Mouse (Mus musculus): ENCODE data around the gene Scarf2.

Scarf2 gene

DNA sequence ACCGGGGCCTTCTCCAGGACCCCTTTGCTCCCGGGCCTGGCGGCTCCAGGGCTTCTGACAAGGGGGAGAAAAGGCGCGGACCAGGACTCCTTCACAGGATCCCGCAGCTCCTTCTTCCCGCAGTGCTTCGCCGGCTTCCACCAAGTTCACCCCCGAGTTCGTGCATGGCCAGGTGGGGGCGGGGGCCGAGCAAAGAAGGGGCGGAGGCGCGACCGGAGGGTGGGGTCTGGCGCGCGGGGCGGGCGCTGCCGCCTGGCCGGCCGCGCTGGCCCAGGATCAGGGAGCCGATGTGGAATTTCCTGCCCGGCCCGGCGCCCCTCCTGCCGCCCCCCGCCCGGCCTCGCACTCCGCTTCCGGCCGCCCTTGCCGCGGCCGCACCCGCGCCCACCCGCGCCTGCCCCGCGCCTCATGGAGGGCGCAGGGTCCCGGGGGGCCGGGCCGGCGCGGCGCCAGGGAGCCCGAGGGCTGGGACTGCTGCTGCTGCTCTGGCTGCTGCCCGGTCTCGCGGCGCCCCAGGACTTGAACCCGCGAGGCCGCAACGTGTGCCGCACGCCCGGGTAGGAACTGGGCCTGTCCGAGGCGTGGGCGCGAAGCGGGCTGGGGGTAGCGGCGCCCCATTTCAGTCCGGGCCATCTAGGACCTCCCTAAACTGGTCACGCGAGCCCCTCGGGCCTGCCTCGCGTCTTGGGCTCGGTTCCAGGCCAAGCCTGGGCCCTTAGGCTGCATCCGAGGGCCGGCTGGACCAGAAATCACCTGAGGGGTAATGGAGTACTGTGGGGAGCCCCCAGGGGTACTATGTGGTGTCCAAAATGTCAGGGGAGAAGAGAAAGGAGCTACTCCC is at the start of gene Scarf2:
Scarf2 (plus strand) TSS at position 312 of the 841 bp plus-strand sequence.
- in situ Hi-C loops (cut with MboI, MseI), result no loop called here

GRCm38 (mm10) chr16:17753001-17753400 is 44.1 kb upstream of the Scarf2 start:
- in situ Hi-C loops (cut with MboI, MseI), result no loop called here

DNA sequence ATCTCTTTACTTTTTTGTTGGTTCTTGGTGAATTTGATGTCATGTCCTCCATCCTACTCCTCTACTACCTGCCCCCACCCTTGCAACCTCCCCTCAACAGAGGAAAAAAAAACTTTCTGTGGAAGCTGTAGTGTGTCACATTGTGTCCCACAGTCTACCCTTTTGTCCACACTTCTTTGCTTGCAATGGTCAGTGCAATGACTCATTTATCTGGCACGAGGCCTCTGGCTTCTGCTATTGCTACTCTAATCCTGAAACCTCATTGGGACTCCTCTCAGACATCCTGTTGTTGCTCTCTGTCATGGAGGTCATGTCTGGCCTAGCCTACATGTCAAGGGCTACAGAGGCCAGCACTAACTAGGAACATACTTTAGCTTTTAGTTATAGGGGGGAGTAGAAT is 43.4 kb upstream of the Scarf2 start:
- in situ Hi-C loops (cut with MboI, MseI), result no loop called here

- in situ Hi-C loops (cut with MboI, MseI), result no loop called here
Observed at GRCm38 (mm10) chr16:17757756-17758155, 39.3 kb upstream of the Scarf2 start.

- in situ Hi-C loops (cut with MboI, MseI), result no loop called here
Observed at GRCm38 (mm10) chr16:17758902-17759301, 38.2 kb upstream of the Scarf2 start.

DNA sequence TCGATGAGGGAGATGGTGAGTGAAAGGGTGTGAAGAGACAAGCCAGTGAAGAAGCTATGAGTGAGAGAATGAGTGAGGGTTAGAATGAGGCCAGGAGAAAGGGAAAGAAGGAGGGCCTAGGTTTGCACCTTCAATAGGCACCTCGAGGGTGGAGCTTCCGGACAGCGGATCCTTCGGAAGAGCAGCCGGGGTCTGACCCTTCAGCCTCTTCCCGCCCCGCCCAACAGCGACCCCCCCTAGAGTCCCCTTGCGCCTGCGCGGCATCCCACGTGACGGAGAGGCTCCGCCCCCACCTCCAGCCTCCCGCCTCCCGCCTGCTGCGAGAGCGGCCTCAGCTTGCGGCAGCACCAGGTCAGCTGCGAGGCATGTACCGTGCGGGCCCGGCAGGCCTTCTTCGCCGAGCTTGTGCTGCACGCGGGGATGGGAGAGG is 37.7 kb upstream of the Scarf2 start, which contains the start of gene Klhl22:
Klhl22 (plus strand) TSS at position 275 of the 430 bp plus-strand sequence.
- in situ Hi-C loops (cut with MboI, MseI), result no loop called here

GRCm38 (mm10) chr16:17759813-17760321 is 37.2 kb upstream of the Scarf2 start:
- in situ Hi-C loops (cut with MboI, MseI), result loop anchor here (10.0 kb wide), 1 partner anchor 525 kb away; the partner anchor contains the start of gene Hic2

- in situ Hi-C loops (cut with MboI, MseI), result loop anchor here (10.0 kb wide), 1 partner anchor 526 kb away; the partner anchor contains the start of gene Hic2
Observed at GRCm38 (mm10) chr16:17760657-17761056, 36.4 kb upstream of the Scarf2 start.

GRCm38 (mm10) chr16:17761074-17761473 is 36.0 kb upstream of the Scarf2 start:
- in situ Hi-C loops (cut with MboI, MseI), result loop anchor here (10.0 kb wide), 1 partner anchor 526 kb away; the partner anchor contains the start of gene Hic2

DNA sequence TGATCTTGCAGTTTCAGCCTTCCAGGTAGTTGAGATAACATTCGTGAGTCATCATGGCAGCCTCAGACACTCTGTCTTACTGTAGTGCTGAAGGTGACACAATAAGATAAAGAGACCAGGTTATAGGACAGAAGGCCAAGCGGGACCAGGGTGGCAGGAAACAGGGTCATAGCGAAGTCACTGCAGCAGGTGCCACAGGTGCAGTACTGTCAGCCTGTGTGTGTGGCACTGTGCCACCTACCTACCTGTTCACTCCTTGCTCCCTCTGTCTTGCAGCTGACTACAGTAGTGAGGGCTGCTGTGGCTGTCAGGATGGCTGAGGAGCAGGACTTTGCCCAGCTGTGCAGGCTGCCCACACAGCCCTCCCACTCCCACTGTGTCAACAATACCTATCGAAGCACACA is 33.0 kb upstream of the Scarf2 start:
- in situ Hi-C loops (cut with MboI, MseI), result loop anchor here (10.0 kb wide), 1 partner anchor 529 kb away; the partner anchor contains the start of gene Hic2

GRCm38 (mm10) chr16:17768834-17769233 is 28.2 kb upstream of the Scarf2 start:
- in situ Hi-C loops (cut with MboI, MseI), result loop anchor here (10.0 kb wide), 1 partner anchor 534 kb away; the partner anchor contains the start of gene Hic2

DNA sequence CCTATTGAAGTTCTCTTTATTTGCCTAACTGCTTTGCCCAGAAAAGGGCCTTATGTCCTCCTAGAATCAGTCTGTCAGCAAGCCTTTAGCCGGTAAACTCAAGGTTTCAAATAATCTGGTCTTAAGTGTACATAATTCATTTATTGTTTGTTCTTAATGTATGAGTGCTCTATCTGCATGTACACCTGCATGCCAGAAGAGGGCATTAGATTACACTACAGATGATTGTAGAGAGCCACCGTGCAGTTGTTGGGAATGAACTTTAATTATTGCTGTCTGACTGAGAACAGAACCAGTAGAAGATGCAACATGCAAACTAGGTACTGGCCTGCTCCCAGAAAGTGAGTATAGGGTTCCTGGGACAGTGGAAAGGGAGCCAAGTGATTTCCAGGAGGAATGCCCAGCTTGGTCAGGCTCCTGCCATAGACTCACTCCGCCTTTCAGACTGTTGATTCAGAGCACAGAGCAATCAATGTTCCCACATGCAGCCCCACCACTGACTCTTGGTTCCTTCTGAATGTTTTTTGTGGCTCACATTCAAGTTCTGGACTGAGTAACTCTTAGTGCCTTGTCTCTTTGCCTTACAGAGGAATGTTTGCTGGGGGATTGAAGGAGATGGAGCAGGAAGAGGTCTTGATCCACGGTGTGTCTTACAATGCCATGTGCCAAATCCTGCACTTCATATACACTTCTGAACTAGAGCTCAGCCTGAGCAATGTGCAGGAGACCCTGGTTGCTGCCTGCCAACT is 25.8 kb upstream of the Scarf2 start:
- in situ Hi-C loops (cut with MboI, MseI), result no loop called here

DNA sequence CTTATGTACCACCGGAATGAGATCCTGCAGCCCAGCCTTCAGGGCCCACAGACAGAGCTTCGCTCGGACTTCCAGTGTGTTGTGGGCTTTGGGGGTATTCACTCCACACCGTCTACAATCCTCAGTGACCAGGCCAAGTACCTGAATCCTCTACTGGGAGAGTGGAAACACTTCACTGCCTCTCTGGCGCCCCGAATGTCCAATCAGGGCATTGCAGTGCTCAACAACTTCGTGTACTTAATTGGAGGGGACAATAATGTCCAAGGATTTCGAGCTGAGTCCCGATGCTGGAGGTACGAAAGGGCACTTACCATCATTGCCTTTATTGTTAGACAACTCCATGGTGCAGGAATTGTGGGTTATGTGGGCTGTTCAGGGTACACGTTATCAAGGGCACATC is 20.3 kb upstream of the Scarf2 start:
- in situ Hi-C loops (cut with MboI, MseI), result no loop called here

DNA sequence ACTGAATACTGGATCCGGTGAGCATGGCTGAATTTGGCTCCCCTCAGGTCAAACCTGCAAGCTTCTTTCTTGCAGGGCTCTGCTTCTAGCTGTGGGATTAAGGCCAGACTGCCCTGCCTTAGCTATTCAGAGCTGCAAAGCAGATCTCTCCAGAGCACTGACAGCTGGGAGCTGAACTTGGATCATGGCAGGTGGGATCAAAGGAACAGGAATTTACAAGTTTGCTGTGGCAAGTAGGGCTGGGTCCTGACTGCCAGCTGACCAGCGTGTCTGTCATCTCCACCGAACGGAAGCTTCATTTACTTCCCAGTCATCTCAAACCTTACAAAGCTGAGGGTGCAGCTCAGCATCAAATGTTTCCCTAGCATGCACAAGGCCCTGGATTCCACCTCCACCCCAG is 18.9 kb upstream of the Scarf2 start:
- in situ Hi-C loops (cut with MboI, MseI), result no loop called here

DNA sequence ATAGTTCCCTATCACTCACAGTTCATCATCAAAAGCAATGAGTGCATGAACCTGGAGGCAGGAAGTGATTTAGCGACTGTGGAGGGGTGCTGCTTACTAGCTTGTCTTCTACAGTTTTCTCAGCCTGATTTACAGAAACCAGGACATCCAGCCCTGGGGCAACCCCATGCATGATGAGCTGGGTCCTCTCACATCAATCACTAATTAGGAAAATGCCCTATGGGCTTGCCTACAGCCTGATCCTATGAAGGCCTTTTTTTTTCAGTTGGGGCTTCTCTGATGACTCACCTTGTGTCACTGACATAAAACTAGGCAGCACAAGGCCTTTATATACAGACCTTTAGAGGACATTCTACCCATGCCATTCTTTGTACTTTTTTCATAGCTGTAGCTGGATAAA is 17.4 kb upstream of the Scarf2 start:
- in situ Hi-C loops (cut with MboI, MseI), result no loop called here

DNA sequence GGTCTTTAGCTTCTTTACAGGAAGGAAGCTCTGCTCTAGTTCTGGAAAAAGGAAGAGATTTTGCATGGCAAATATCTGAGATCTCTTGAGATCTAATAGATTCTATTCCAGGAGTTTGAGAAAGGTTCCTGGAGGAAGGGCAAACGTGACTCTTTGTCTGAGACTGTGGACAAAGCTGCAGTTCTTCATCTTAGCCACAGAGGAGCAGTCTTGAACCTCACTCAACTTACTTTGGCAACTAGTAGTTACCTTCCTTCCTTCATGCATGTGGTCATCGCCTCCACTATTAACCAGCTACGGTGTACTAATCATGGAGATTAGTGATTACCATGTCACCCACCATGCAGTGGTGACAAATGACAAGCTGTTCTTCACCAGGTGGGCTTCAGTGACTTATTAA is 11.7 kb upstream of the Scarf2 start:
- in situ Hi-C loops (cut with MboI, MseI), result no loop called here

GRCm38 (mm10) chr16:17792728-17793127 is 4.4 kb upstream of the Scarf2 start:
- in situ Hi-C loops (cut with MboI, MseI), result no loop called here

GRCm38 (mm10) chr16:17794047-17794446 is 3.0 kb upstream of the Scarf2 start:
- in situ Hi-C loops (cut with MboI, MseI), result no loop called here

GRCm38 (mm10) chr16:17795643-17796042 is 1.4 kb upstream of the Scarf2 start:
- in situ Hi-C loops (cut with MboI, MseI), result no loop called here

- in situ Hi-C loops (cut with MboI, MseI), result no loop called here
Observed at GRCm38 (mm10) chr16:17796519-17796918, 563 bp upstream of the Scarf2 start.

DNA sequence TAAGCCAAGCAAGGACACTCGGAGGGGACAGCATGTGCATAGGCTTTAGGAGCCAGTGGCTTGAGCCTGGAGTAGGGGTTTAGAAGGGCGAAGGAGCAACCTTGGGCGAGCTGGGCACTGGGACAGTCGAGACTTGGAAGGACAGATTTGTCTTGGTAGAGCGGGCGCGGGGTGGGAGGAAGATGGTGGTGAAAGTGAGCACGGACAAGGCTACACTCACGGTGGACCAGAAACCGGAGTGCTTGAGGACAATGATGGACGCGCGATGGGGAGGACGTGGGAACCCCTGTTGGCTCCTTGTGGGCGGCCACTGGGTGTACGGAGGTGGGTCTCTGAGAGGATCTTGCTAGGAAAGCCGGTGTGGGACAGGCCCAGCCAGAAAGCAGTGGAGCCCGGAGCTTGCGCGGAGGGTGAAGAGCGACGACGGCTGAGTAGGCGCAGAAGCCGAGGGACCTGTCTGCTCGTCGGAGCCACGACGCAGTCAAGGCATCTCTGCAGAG is 780 bp downstream of the Scarf2 start:
- in situ Hi-C loops (cut with MboI, MseI), result no loop called here
